Mouse (Mus musculus) neutrophil, adult 5-6 weeks (primary cell): ENCODE data around the gene Crot. TPM values are rescaled to one million over a fixed set of nuclear protein-coding genes. Genes with fewer than 3 reads are reported as not detected.

Experiments
- ATAC-seq: fragments of 151-379, 151-347 bp; 2 replicates; pipeline ENCODE4 v1.8.0; 2017; ENCODE audit warnings: mild to moderate bottlenecking, moderate TSS enrichment; ENCODE audit not compliant: insufficient number of reproducible peaks, poor library complexity, low FRiP score, severe bottlenecking; ENCODE audit errors: extremely low read depth
- total RNA-seq: library from RNA; stranded (forward); fragments of 200-1000 nt; gene quantifications from 2 replicates; pipeline ENCODE4 v1.2.3, GENCODE M21; 2017

Crot gene
- total RNA-seq, 1 experiment from 2014 or later, result 43.8 TPM

- no peak for ATAC-seq
These were observed 80.7 kb downstream of the Crot start for GRCm38 (mm10) chr5:8916400-8916799.

Other genes starting within 250 kb of the Crot start
- gene Abcb1b, start 199.2 kb downstream of the Crot start, total RNA-seq, result 2.2 and 3.0 TPM in 2 replicates
- gene Abcb4, start 103.6 kb downstream of the Crot start, total RNA-seq, result 2.7 TPM in 2 replicates
- gene Tmem243, start 103.3 kb upstream of the Crot start, total RNA-seq, result 136 and 165 TPM in 2 replicates
- gene Dmtf1, start 164.5 kb upstream of the Crot start, total RNA-seq, result 128 and 147 TPM in 2 replicates